Mouse (Mus musculus) liver, embryonic 14.5 days (tissue): ENCODE measurements at regions not wholly inside any gene's neighbourhood (a gene's known extent, or its start where the extent isn't known, plus 50 kb on each side); places are given as distances from the start of the nearest gene placed in this dataset.

Experiments
- CTCF ChIP-seq: IDR thresholded peaks from 2 replicates; pipeline ENCODE4 v1.5.1; 2016; ENCODE audit warnings: antibody characterized with exemption, low read depth, control low read depth
- EP300 ChIP-seq: IDR thresholded peaks from 2 replicates; pipeline ENCODE4 v1.6.1; 2016; ENCODE audit warnings: antibody characterized with exemption, low read depth

DNA sequence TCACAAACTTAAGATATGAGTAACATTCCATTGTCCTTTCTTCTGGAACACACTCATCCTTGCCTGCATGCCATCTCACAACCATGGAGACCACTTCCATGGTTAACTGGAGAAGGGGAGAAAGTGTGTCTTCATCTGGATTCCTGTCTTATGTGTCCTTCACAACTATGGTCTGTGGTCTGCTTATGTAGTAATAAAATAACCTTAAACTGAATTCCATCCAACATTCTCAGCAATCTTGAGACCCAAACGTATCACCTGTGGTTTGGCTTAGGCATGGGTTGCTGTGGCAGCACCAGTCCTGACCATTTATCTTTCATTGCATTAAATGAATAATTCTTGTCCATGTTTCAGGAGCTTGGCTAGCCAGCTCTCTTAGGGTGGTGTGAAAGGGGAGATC lies 1186.3 kb downstream of the Gsdmc2 start:
- TF ChIP-seq EP300 = no peak
- no peak for TF ChIP-seq CTCF
